Mouse (Mus musculus) CH12.LX (cell line): ENCODE results near the gene Dnm3.

ENCODE experiments used
- CHD1 ChIP-seq: IDR thresholded peaks from 2 replicates; pipeline ENCODE4 v1.6.1; 2012; ENCODE audit warnings: low read depth, low read length, improper control_type of control experiment, inconsistent platforms
- CTCF ChIP-seq, 2 experiments: IDR thresholded peaks in 1 of 2; conservative IDR thresholded peaks in 1 of 2; 2 replicates each; pipeline ENCODE4 v1.5.1; 2011 to 2012; ENCODE audit warnings: low read depth in 2 of 2, low read length in 2 of 2, improper control_type of control experiment in 1 of 2, inconsistent platforms in 1 of 2, mild to moderate bottlenecking in 1 of 2, moderate library complexity in 1 of 2
- ELF1 ChIP-seq: IDR thresholded peaks from 2 replicates; pipeline ENCODE4 v1.6.1; 2014; ENCODE audit warnings: low read depth, mild to moderate bottlenecking, inconsistent platforms, low read length, improper control_type of control experiment
- HCFC1 ChIP-seq: IDR thresholded peaks from 2 replicates; pipeline ENCODE4 v1.6.1; 2012; ENCODE audit warnings: low read depth, mild to moderate bottlenecking, inconsistent platforms, low read length, improper control_type of control experiment
- MAFK ChIP-seq: IDR thresholded peaks from 2 replicates; pipeline ENCODE4 v1.6.1; 2011; ENCODE audit warnings: low read length, improper control_type of control experiment; ENCODE audit not compliant: insufficient replicate concordance
- MXI1 ChIP-seq: IDR thresholded peaks from 2 replicates; pipeline ENCODE4 v1.6.1; 2011; ENCODE audit warnings: mild to moderate bottlenecking, low read depth, low read length, improper control_type of control experiment
- NRF1 ChIP-seq: IDR thresholded peaks from 2 replicates; pipeline ENCODE4 v1.6.1; 2014; ENCODE audit warnings: low read depth, mild to moderate bottlenecking, inconsistent platforms, low read length, improper control_type of control experiment, moderate library complexity
- POLR2A ChIP-seq: IDR thresholded peaks from 2 replicates; pipeline ENCODE4 v1.6.1; 2011; ENCODE audit warnings: low read depth, mild to moderate bottlenecking, improper control_type of control experiment, low read length
- POLR2AphosphoS2 ChIP-seq: IDR thresholded peaks from 2 replicates; pipeline ENCODE4 v1.6.1; 2011; ENCODE audit warnings: low read depth, low read length, improper control_type of control experiment
- SIN3A ChIP-seq: IDR thresholded peaks from 2 replicates; pipeline ENCODE4 v1.6.1; 2012; ENCODE audit warnings: low read length, improper control_type of control experiment, inconsistent platforms
- TBP ChIP-seq: conservative IDR thresholded peaks from 2 replicates; pipeline ENCODE4 v1.6.1; 2011; ENCODE audit warnings: low read depth, low read length, improper control_type of control experiment
- TCF12 ChIP-seq: IDR thresholded peaks from 2 replicates; pipeline ENCODE4 v1.6.1; 2014; ENCODE audit warnings: low read depth, mild to moderate bottlenecking, inconsistent platforms, low read length, improper control_type of control experiment
- ZMIZ1 ChIP-seq: IDR thresholded peaks from 2 replicates; pipeline ENCODE4 v1.6.1; 2012; ENCODE audit warnings: low read depth, mild to moderate bottlenecking, inconsistent platforms, low read length, improper control_type of control experiment
- ZNF384 ChIP-seq: IDR thresholded peaks from 2 replicates; pipeline ENCODE4 v1.6.1; 2012; ENCODE audit warnings: low read depth, low read length, improper control_type of control experiment, inconsistent platforms

DNA sequence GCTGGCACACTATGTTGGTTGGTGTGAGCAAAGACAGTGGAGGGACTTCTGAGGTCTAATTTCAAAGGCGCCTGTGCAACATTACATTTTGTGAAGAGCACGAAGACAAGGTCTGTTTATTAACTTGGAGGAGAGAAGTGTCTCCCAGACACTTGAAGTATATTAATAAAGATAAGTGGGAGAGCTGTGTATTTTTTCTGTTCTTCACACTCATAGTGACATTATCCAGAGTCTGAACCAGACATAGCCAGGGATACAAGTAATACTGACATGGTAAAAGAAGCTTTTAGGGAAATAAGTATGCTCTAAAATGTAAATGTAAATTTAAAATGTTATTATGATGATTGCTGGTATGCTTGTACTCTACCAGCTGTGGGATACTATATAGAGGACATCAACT is 394.5 kb downstream of the Dnm3 start:
- TF ChIP-seq ZNF384 (no peak), MAFK (no peak), POLR2A (no peak), CTCF (conservative IDR thresholded peaks at IDR 0.05 in 1 of 2, IDR thresholded peaks at IDR 0.05 in 1 of 2; ENCODE audit: low read depth in 2 of 2, low read length in 2 of 2) (no peak), MXI1 (no peak), HCFC1 (no peak), TCF12 (no peak), NRF1 (no peak), SIN3A (no peak), CHD1 (no peak), TBP (no peak), ELF1 (no peak), POLR2AphosphoS2 (no peak), ZMIZ1 (no peak)
